In genomic region chr16:30790551-30791001, GRCm38 (mm10) we compare ENCODE assay signal across 7 mouse cellular contexts.
DNase-seq lines count a peak whose midpoint lies in the region; ATAC-seq and TF ChIP-seq lines count a peak whose summit lies in the region.

No protein-coding gene starts in this region.

- no peak for TF ChIP-seq CTCF in bone marrow, adult 2 months (IDR thresholded peaks at IDR 0.05; ENCODE audit: control insufficient read depth, insufficient read depth, low read length)

- 0 out of 2 replicates have a peak overlapping the region, but pooled peaks have one; percentile 11 for H3K9ac ChIP-seq in embryonic facial prominence, embryonic 14.5 days (ENCODE audit: low read depth, low read length)
- H3K9ac ChIP-seq in limb, embryonic 14.5 days (ENCODE audit: low read depth, low read length, severe bottlenecking), result 0 out of 2 replicates have a peak overlapping the region, but pooled peaks have one; percentile 13
- no peak overlapping the region for H3K9ac ChIP-seq in midbrain, embryonic 15.5 days

- H3K4me3 ChIP-seq in bone marrow, adult 2 months (replicated peaks; ENCODE audit: control insufficient read depth, low read depth, low read length), result no peak overlapping the region
- H3K4me3 ChIP-seq in embryonic facial prominence, embryonic 14.5 days (ENCODE audit: low read depth, low read length), result no peak overlapping the region
- H3K4me3 ChIP-seq in limb, embryonic 14.5 days (replicated peaks; ENCODE audit: low read length), result no peak overlapping the region
- no peak overlapping the region for H3K4me3 ChIP-seq in midbrain, embryonic 15.5 days

- WGBS in bone marrow, adult 2 months, result 35% methylated on average over 4 of the region's 4 CpGs
- 13% methylated on average over 4 of the region's 4 CpGs for WGBS in embryonic facial prominence, embryonic 14.5 days
- 10% methylated on average over 4 of the region's 4 CpGs for WGBS in limb, embryonic 14.5 days
- whole genome bisulfite sequencing in midbrain, embryonic 15.5 days, result 20% methylated on average over 4 of the region's 4 CpGs

- peak; percentile 81 for DNase-seq in embryonic facial prominence, embryonic 14.5 days (ENCODE audit: low spot score)
- peak; percentile 50 for DNase-seq in heart, postnatal 25 days (ENCODE audit: low spot score)
- peak; percentile 31 for DNase-seq in limb, embryonic 14.5 days (ENCODE audit: low spot score)
- no peak for DNase-seq in thymus, adult 18-20 months
- DNase-seq in left cerebral cortex, adult 11 months (ENCODE audit: low spot score), result no peak

- no peak for TF ChIP-seq POLR2A in bone marrow, adult 2 months (IDR thresholded peaks at IDR 0.05; ENCODE audit: borderline replicate concordance, control insufficient read depth, low read depth, low read length)
- peak; percentile 32; the same call in 1 of the 2 replicates for TF ChIP-seq POLR2A in limb, embryonic 14.5 days (IDR thresholded peaks at IDR 0.05; ENCODE audit: borderline replicate concordance, extremely low read depth, insufficient read depth, insufficient read length)

- no peaks in the 10 kb centered on the region for H3K9me3 ChIP-seq in embryonic facial prominence, embryonic 14.5 days (ENCODE audit: control insufficient read depth, low read length)
- no peaks in the 10 kb centered on the region for H3K9me3 ChIP-seq in limb, embryonic 14.5 days (ENCODE audit: control insufficient read depth, low read length)
- H3K9me3 ChIP-seq in midbrain, embryonic 15.5 days, result no peaks in the 10 kb centered on the region

- H3K4me1 ChIP-seq in bone marrow, adult 2 months (ENCODE audit: control insufficient read depth, insufficient read depth, low read length), result peaks cover 12% of the 10 kb centered on the region
- peaks cover 30% of the 10 kb centered on the region for H3K4me1 ChIP-seq in embryonic facial prominence, embryonic 14.5 days (ENCODE audit: control insufficient read depth, insufficient read depth, low read length)
- peaks cover 24% of the 10 kb centered on the region for H3K4me1 ChIP-seq in limb, embryonic 14.5 days (ENCODE audit: control insufficient read depth, insufficient read depth, low read length)
- H3K4me1 ChIP-seq in midbrain, embryonic 15.5 days, result peaks cover 15% of the 10 kb centered on the region

- H3K27ac ChIP-seq in bone marrow, adult 2 months (ENCODE audit: control insufficient read depth, insufficient read depth, low read depth, low read length, poor library complexity), result peak overlapping the region; percentile 26; the same call in 1 of the 2 replicates
- peak overlapping the region; percentile 71 for H3K27ac ChIP-seq in embryonic facial prominence, embryonic 14.5 days (replicated peaks; ENCODE audit: low read depth, low read length)
- H3K27ac ChIP-seq in limb, embryonic 14.5 days (replicated peaks; ENCODE audit: low read depth, low read length), result peak overlapping the region; percentile 84
- peak overlapping the region; percentile 31 for H3K27ac ChIP-seq in midbrain, embryonic 15.5 days

- intact Hi-C loops in heart, postnatal 25 days (cut with DNase I), result loop anchor here (2.0 kb wide), 1 partner anchor 80 kb away; no protein-coding TSS in a partner anchor

- no peaks in the 10 kb centered on the region for H3K36me3 ChIP-seq in embryonic facial prominence, embryonic 14.5 days (ENCODE audit: control insufficient read depth, insufficient read depth, low read length)
- H3K36me3 ChIP-seq in limb, embryonic 14.5 days (ENCODE audit: control insufficient read depth, insufficient read depth, low read length), result no peaks in the 10 kb centered on the region
- no peaks in the 10 kb centered on the region for H3K36me3 ChIP-seq in midbrain, embryonic 15.5 days (replicated peaks)

- H3K4me2 ChIP-seq in embryonic facial prominence, embryonic 14.5 days (ENCODE audit: low read depth, low read length), result peak overlapping the region; percentile 22; the same call in 1 of the 2 replicates
- H3K4me2 ChIP-seq in limb, embryonic 14.5 days (replicated peaks; ENCODE audit: low read depth, low read length, severe bottlenecking), result peak overlapping the region; percentile 27
- no peak overlapping the region for H3K4me2 ChIP-seq in midbrain, embryonic 15.5 days

- ATAC-seq in embryonic facial prominence, embryonic 14.5 days (ENCODE audit: low read depth), result peak; percentile 88
- ATAC-seq in limb, embryonic 14.5 days (ENCODE audit: low FRiP score, low read depth), result peak; percentile 75
- ATAC-seq in midbrain, embryonic 15.5 days (replicated peaks), result peak; percentile 72; the same call in 1 of the 2 replicates

- H3K27me3 ChIP-seq in embryonic facial prominence, embryonic 14.5 days (replicated peaks; ENCODE audit: control insufficient read depth, insufficient read depth, low read length), result no peaks in the 10 kb centered on the region
- no peaks in the 10 kb centered on the region for H3K27me3 ChIP-seq in limb, embryonic 14.5 days (ENCODE audit: control insufficient read depth, insufficient read depth, low read length)
- H3K27me3 ChIP-seq in midbrain, embryonic 15.5 days (replicated peaks), result no peaks in the 10 kb centered on the region

Comparison
In these comparisons a context has a peak if more than half of its experiments do, and no peak if none do; other contexts are left out.
1. H3K27ac ChIP-seq: peak in every context shown above with its lines; median percentile 84 in limb, embryonic 14.5 days; 71 in embryonic facial prominence, embryonic 14.5 days; 31 in midbrain, embryonic 15.5 days; 26 in bone marrow, adult 2 months.
2. DNase-seq: peak in embryonic facial prominence, embryonic 14.5 days (single experiment), heart, postnatal 25 days (single experiment) and limb, embryonic 14.5 days (single experiment); none in thymus, adult 18-20 months (0 of 2) and left cerebral cortex, adult 11 months (single experiment).
3. Peak in every context shown above with its lines, with median percentiles within 50 percentile points of each other: ATAC-seq.